Mouse (Mus musculus): ENCODE data around the gene Cldn2.
"Not testable (repeated sequence)": the region's sequence is repeated elsewhere in the genome, so short reads cannot be mapped to it uniquely, and the experiment has no call there.

The Cldn2 gene

GRCm38 (mm10) chrX:139800406-139800878 is at the start of gene Cldn2:
TSS of gene Cldn2 (plus strand) at chrX:139800828.
- H3K36me3 ChIP-seq (ENCODE audit: control insufficient read depth, insufficient read depth, low read length, poor library complexity, severe bottlenecking): no peaks in the 10 kb centered on the region
- no peak for DNase-seq (ENCODE audit: low read depth, low spot score)
- H3K27me3 ChIP-seq (ENCODE audit: control insufficient read depth, insufficient read depth, low read length, poor library complexity, severe bottlenecking): no peaks in the 10 kb centered on the region

- DNase-seq (ENCODE audit: low read depth, low spot score): peak; percentile 57
- Histone ChIP-seq H3K27me3 (ENCODE audit: control insufficient read depth, insufficient read depth, low read length, poor library complexity, severe bottlenecking) (no peaks in the 10 kb centered on the region), H3K36me3 (ENCODE audit: control insufficient read depth, insufficient read depth, low read length, poor library complexity, severe bottlenecking) (no peaks in the 10 kb centered on the region)
Measured at GRCm38 (mm10) chrX:139751855-139752254, 48.8 kb upstream of the Cldn2 start.

- H3K36me3 ChIP-seq (ENCODE audit: control insufficient read depth, insufficient read depth, low read length, poor library complexity, severe bottlenecking); H3K27me3 ChIP-seq (ENCODE audit: control insufficient read depth, insufficient read depth, low read length, poor library complexity, severe bottlenecking); DNase-seq (ENCODE audit: low read depth, low spot score): not testable (repeated sequence)
Measured at GRCm38 (mm10) chrX:139758634-139759033, 42.0 kb upstream of the Cldn2 start.

GRCm38 (mm10) chrX:139762546-139762945 is 38.1 kb upstream of the Cldn2 start:
- no peaks in the 10 kb centered on the region for H3K36me3 ChIP-seq (ENCODE audit: control insufficient read depth, insufficient read depth, low read length, poor library complexity, severe bottlenecking)
- no peaks in the 10 kb centered on the region for H3K27me3 ChIP-seq (ENCODE audit: control insufficient read depth, insufficient read depth, low read length, poor library complexity, severe bottlenecking)
- DNase-seq (ENCODE audit: low read depth, low spot score): peak; percentile 32

- DNase-seq (ENCODE audit: low read depth, low spot score): no peak
- H3K36me3 ChIP-seq (ENCODE audit: control insufficient read depth, insufficient read depth, low read length, poor library complexity, severe bottlenecking): no peaks in the 10 kb centered on the region
- no peaks in the 10 kb centered on the region for H3K27me3 ChIP-seq (ENCODE audit: control insufficient read depth, insufficient read depth, low read length, poor library complexity, severe bottlenecking)
Measured at GRCm38 (mm10) chrX:139769975-139770637, 30.5 kb upstream of the Cldn2 start.

GRCm38 (mm10) chrX:139774309-139775083 is 26.1 kb upstream of the Cldn2 start:
- DNase-seq (ENCODE audit: low read depth, low spot score): peak; percentile 41
- Histone ChIP-seq H3K27me3 (ENCODE audit: control insufficient read depth, insufficient read depth, low read length, poor library complexity, severe bottlenecking) (no peaks in the 10 kb centered on the region), H3K36me3 (ENCODE audit: control insufficient read depth, insufficient read depth, low read length, poor library complexity, severe bottlenecking) (no peaks in the 10 kb centered on the region)

GRCm38 (mm10) chrX:139775084-139775612 is 25.5 kb upstream of the Cldn2 start:
- no peaks in the 10 kb centered on the region for H3K27me3 ChIP-seq (ENCODE audit: control insufficient read depth, insufficient read depth, low read length, poor library complexity, severe bottlenecking)

GRCm38 (mm10) chrX:139777357-139777756 is 23.3 kb upstream of the Cldn2 start:
- no peaks in the 10 kb centered on the region for H3K36me3 ChIP-seq (ENCODE audit: control insufficient read depth, insufficient read depth, low read length, poor library complexity, severe bottlenecking)
- no peak for DNase-seq (ENCODE audit: low read depth, low spot score)
- H3K27me3 ChIP-seq (ENCODE audit: control insufficient read depth, insufficient read depth, low read length, poor library complexity, severe bottlenecking): no peaks in the 10 kb centered on the region

More at GRCm38 (mm10) chrX:139775084-139775612, 25.5 kb upstream of the Cldn2 start:
- no peaks in the 10 kb centered on the region for H3K36me3 ChIP-seq (ENCODE audit: control insufficient read depth, insufficient read depth, low read length, poor library complexity, severe bottlenecking)
- DNase-seq (ENCODE audit: low read depth, low spot score): no peak

GRCm38 (mm10) chrX:139778886-139779285 is 21.7 kb upstream of the Cldn2 start:
- no peak for DNase-seq (ENCODE audit: low read depth, low spot score)
- H3K36me3 ChIP-seq (ENCODE audit: control insufficient read depth, insufficient read depth, low read length, poor library complexity, severe bottlenecking): no peaks in the 10 kb centered on the region
- H3K27me3 ChIP-seq (ENCODE audit: control insufficient read depth, insufficient read depth, low read length, poor library complexity, severe bottlenecking): no peaks in the 10 kb centered on the region

GRCm38 (mm10) chrX:139779401-139779800 is 21.2 kb upstream of the Cldn2 start:
- Histone ChIP-seq H3K27me3 (ENCODE audit: control insufficient read depth, insufficient read depth, low read length, poor library complexity, severe bottlenecking) (no peaks in the 10 kb centered on the region), H3K36me3 (ENCODE audit: control insufficient read depth, insufficient read depth, low read length, poor library complexity, severe bottlenecking) (no peaks in the 10 kb centered on the region)
- DNase-seq (ENCODE audit: low read depth, low spot score): no peak

- no peak for DNase-seq (ENCODE audit: low read depth, low spot score)
- Histone ChIP-seq H3K36me3 (ENCODE audit: control insufficient read depth, insufficient read depth, low read length, poor library complexity, severe bottlenecking) (no peaks in the 10 kb centered on the region), H3K27me3 (ENCODE audit: control insufficient read depth, insufficient read depth, low read length, poor library complexity, severe bottlenecking) (no peaks in the 10 kb centered on the region)
Measured at GRCm38 (mm10) chrX:139780988-139781387, 19.6 kb upstream of the Cldn2 start.

- no peak for DNase-seq (ENCODE audit: low read depth, low spot score)
- Histone ChIP-seq H3K27me3 (ENCODE audit: control insufficient read depth, insufficient read depth, low read length, poor library complexity, severe bottlenecking) (no peaks in the 10 kb centered on the region), H3K36me3 (ENCODE audit: control insufficient read depth, insufficient read depth, low read length, poor library complexity, severe bottlenecking) (no peaks in the 10 kb centered on the region)
Measured at GRCm38 (mm10) chrX:139781563-139781962, 19.1 kb upstream of the Cldn2 start.

- Histone ChIP-seq H3K27me3 (ENCODE audit: control insufficient read depth, insufficient read depth, low read length, poor library complexity, severe bottlenecking) (no peaks in the 10 kb centered on the region), H3K36me3 (ENCODE audit: control insufficient read depth, insufficient read depth, low read length, poor library complexity, severe bottlenecking) (no peaks in the 10 kb centered on the region)
- DNase-seq (ENCODE audit: low read depth, low spot score): no peak
Measured at GRCm38 (mm10) chrX:139782278-139783044, 18.2 kb upstream of the Cldn2 start, which contains the start of gene Ripply1. TSS of gene Ripply1 (minus strand) at chrX:139782353.

- H3K36me3 ChIP-seq (ENCODE audit: control insufficient read depth, insufficient read depth, low read length, poor library complexity, severe bottlenecking): no peaks in the 10 kb centered on the region
- H3K27me3 ChIP-seq (ENCODE audit: control insufficient read depth, insufficient read depth, low read length, poor library complexity, severe bottlenecking): no peaks in the 10 kb centered on the region
- no peak for DNase-seq (ENCODE audit: low read depth, low spot score)
Measured at GRCm38 (mm10) chrX:139783045-139783422, 17.6 kb upstream of the Cldn2 start.
